8 mouse cellular contexts compared by ENCODE assay signal in the genomic region with DNA sequence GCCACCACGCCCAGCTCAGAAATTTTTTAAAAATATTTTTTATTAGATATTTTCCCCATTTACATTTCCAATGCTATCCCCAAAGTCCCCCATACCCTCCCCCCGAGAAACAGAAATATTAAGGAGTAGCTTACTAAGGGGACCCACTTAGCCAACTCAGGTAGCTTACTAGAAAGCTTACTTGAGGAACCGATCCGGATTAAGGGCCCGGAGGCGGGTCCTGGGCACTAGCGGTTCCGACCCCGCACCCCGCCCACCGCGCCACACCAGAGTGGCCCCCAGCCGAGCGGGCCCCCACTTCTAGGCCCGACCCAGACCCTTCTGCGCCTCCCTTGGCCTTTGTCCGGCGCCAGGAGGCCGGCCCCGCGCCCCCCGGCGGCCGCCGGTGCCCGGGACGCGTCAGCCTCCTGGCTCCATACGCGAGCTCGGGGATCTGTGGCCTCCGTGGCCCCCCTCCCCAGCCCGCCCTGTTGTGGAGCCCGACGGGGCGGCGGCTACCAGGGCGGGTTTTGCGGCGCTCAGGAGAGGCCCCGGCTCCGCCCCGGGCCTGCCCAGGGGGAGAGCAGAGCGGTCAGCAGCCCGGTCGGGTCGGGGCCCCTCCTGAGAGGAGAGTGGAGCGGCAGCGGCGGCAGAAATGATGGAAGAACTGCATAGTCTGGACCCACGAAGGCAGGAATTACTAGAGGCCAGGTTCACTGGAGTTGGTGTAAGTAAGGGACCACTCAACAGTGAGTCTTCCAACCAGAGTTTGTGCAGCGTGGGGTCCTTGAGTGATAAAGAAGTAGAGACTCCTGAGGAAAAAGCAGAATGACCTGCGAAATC. TPM values are rescaled to one million over a fixed set of nuclear protein-coding genes. Genes with fewer than 3 reads are reported as not detected.
A peak's percentile ranks its signal among the peaks of the same experiment; 100 is the strongest.
DNase-seq lines count a peak whose midpoint lies in the region; ATAC-seq and TF ChIP-seq lines count a peak whose summit lies in the region.
"Not testable (repeated sequence)": the region's sequence is repeated elsewhere in the genome, so short reads cannot be mapped to it uniquely, and the experiment has no call there.

No protein-coding gene starts in this region.

- H3K4me3 ChIP-seq in ES-E14 (ENCODE audit: insufficient read depth in 1 of 2, low read depth in 1 of 2, low read length in 2 of 2, poor library complexity in 1 of 2, severe bottlenecking in 1 of 2) = peak overlapping the region; percentile 54 to 85
- peak overlapping the region; percentile 46 for H3K4me3 ChIP-seq in embryonic facial prominence, embryonic 10.5 days
- 0 out of 2 replicates have a peak overlapping the region, but pooled peaks have one; percentile 12 for H3K4me3 ChIP-seq in hindbrain, embryonic 11.5 days (ENCODE audit: low read depth, low read length)
- H3K4me3 ChIP-seq in liver, embryonic 16.5 days (ENCODE audit: low read depth, low read length) = peak overlapping the region; percentile 19; the same call in 1 of the 2 replicates
- peak overlapping the region; percentile 23; the same call in 1 of the 2 replicates for H3K4me3 ChIP-seq in midbrain, embryonic 16.5 days (ENCODE audit: low read depth, low read length)
- peak overlapping the region; percentile 56 for H3K4me3 ChIP-seq in testis, adult 2 months (ENCODE audit: control insufficient read depth, low read depth, low read length)

- DNase-seq in ES-E14 (ENCODE audit: low read depth, low spot score); embryonic facial prominence, embryonic 10.5 days (ENCODE audit: low spot score): not testable (repeated sequence)
- DNase-seq in gastrocnemius, postnatal 10 days = peak; percentile 2
- peak; percentile 25 for DNase-seq in hindbrain, embryonic 11.5 days (ENCODE audit: low spot score)
- peak; percentile 3 for DNase-seq in kidney, postnatal 10 days

- not testable (repeated sequence) for H3K36me3 ChIP-seq in ES-E14 (ENCODE audit: control insufficient read depth, insufficient read depth, low read length, poor library complexity, severe bottlenecking); embryonic facial prominence, embryonic 10.5 days (replicated peaks); hindbrain, embryonic 11.5 days (ENCODE audit: control insufficient read depth, insufficient read depth, low read length); liver, embryonic 16.5 days (ENCODE audit: control insufficient read depth, insufficient read depth); midbrain, embryonic 16.5 days (ENCODE audit: control insufficient read depth, insufficient read depth, low read length); testis, adult 2 months (ENCODE audit: control insufficient read depth, insufficient read depth, low read length)

- WGBS in embryonic facial prominence, embryonic 10.5 days = 6% methylated on average over 30 of the region's 53 CpGs
- 13% methylated on average over 19 of the region's 53 CpGs for WGBS in hindbrain, embryonic 11.5 days
- WGBS in liver, embryonic 16.5 days (ENCODE audit: insufficient replicate concordance) = 7% methylated on average over 17 of the region's 53 CpGs
- 7% methylated on average over 20 of the region's 53 CpGs for WGBS in midbrain, embryonic 16.5 days

- H3K27ac ChIP-seq in ES-E14 (ENCODE audit: insufficient read depth, low read depth, low read length, poor library complexity, severe bottlenecking); embryonic facial prominence, embryonic 10.5 days (replicated peaks); hindbrain, embryonic 11.5 days (ENCODE audit: low read depth, low read length); liver, embryonic 16.5 days (ENCODE audit: low read length); midbrain, embryonic 16.5 days (ENCODE audit: low read length); testis, adult 2 months (ENCODE audit: control insufficient read depth, insufficient read depth, low read depth, low read length): not testable (repeated sequence)

- H3K4me2 ChIP-seq in hindbrain, embryonic 11.5 days (replicated peaks; ENCODE audit: low read depth, low read length) = peak overlapping the region; percentile 17; the same call in 1 of the 2 replicates
- H3K4me2 ChIP-seq in liver, embryonic 16.5 days (ENCODE audit: low read depth, low read length) = not testable (repeated sequence)
- H3K4me2 ChIP-seq in midbrain, embryonic 16.5 days (ENCODE audit: low read length) = peak overlapping the region; percentile 41

- H3K4me1 ChIP-seq in ES-E14 (ENCODE audit: control insufficient read depth in 2 of 2, insufficient read depth in 2 of 2, low read length in 2 of 2, poor library complexity in 1 of 2); embryonic facial prominence, embryonic 10.5 days; hindbrain, embryonic 11.5 days (replicated peaks; ENCODE audit: control insufficient read depth, insufficient read depth, low read length); liver, embryonic 16.5 days (ENCODE audit: control insufficient read depth, low read depth, low read length); midbrain, embryonic 16.5 days (ENCODE audit: control insufficient read depth, insufficient read depth, low read length); testis, adult 2 months (ENCODE audit: control insufficient read depth, insufficient read depth, low read length): not testable (repeated sequence)

- in situ Hi-C loops in ES-E14 (cut with MboI; ENCODE audit: low sequenced_read_pairs in 2 of 2, unreplicated experiment in 2 of 2) = not testable (repeated sequence)

- TF ChIP-seq POLR2A in testis, adult 2 months (IDR thresholded peaks at IDR 0.05; ENCODE audit: control insufficient read depth, low read depth, low read length) = not testable (repeated sequence)

- TF ChIP-seq CTCF in testis, adult 2 months (IDR thresholded peaks at IDR 0.05; ENCODE audit: control insufficient read depth, insufficient read depth, insufficient replicate concordance, low read depth, low read length) = not testable (repeated sequence)

- peak; percentile 97 for ATAC-seq in hindbrain, embryonic 11.5 days (ENCODE audit: low FRiP score)
- peak; percentile 85 for ATAC-seq in liver, embryonic 16.5 days (ENCODE audit: low read depth)
- peak; percentile 90 for ATAC-seq in midbrain, embryonic 16.5 days

- H3K9me3 ChIP-seq in ES-E14 (ENCODE audit: control insufficient read depth, insufficient read depth, low read depth, low read length); embryonic facial prominence, embryonic 10.5 days; hindbrain, embryonic 11.5 days (ENCODE audit: control insufficient read depth, low read length); liver, embryonic 16.5 days (replicated peaks; ENCODE audit: control insufficient read depth, low read length); midbrain, embryonic 16.5 days (replicated peaks; ENCODE audit: control insufficient read depth, low read length, poor library complexity, severe bottlenecking): not testable (repeated sequence)

- peak overlapping the region; percentile 60 for H3K9ac ChIP-seq in ES-E14 (ENCODE audit: insufficient read depth, low read depth, low read length, poor library complexity, severe bottlenecking)
- H3K9ac ChIP-seq in hindbrain, embryonic 11.5 days (ENCODE audit: low read depth, low read length); liver, embryonic 16.5 days (ENCODE audit: low read depth, low read length); midbrain, embryonic 16.5 days (ENCODE audit: low read depth, low read length): not testable (repeated sequence)

- not testable (repeated sequence) for H3K27me3 ChIP-seq in embryonic facial prominence, embryonic 10.5 days (replicated peaks; ENCODE audit: low read depth, poor library complexity, severe bottlenecking); hindbrain, embryonic 11.5 days (ENCODE audit: control insufficient read depth, insufficient read depth, low read length); liver, embryonic 16.5 days (ENCODE audit: control insufficient read depth, insufficient read depth, low read depth, low read length); midbrain, embryonic 16.5 days (ENCODE audit: control insufficient read depth, insufficient read depth, low read depth, low read length); testis, adult 2 months (ENCODE audit: control insufficient read depth, insufficient read depth, low read length)

RNA-seq across cellular contexts. Expression of gene Zfp993, which starts 7.0 kb away (rescaled TPM):
- total RNA-seq in ES-E14 (2012; rRNA removed) = 6.3 and 10.7 TPM in 2 replicates
- 3.5 and 3.6 TPM in 2 replicates for polyA plus RNA-seq in embryonic facial prominence, embryonic 10.5 days (2016; fragmentation: Nextera tagmentation; extraction: Ambion mirVana)
- 1 to 10 TPM; 4.1 to 4.4 TPM for total RNA-seq in gastrocnemius, postnatal 10 days (2021)
- polyA plus RNA-seq in hindbrain, embryonic 11.5 days (2014; fragmentation: Nextera tagmentation; extraction: Ambion mirVana) = 2.3 and 3.3 TPM in 2 replicates
- 0.73 and 1.3 TPM in 2 replicates for polyA plus RNA-seq in liver, embryonic 16.5 days (2015; fragmentation: Nextera tagmentation; extraction: Ambion mirVana)
- 1.8 and 2.7 TPM in 2 replicates for polyA plus RNA-seq in midbrain, embryonic 16.5 days (2015; fragmentation: Nextera tagmentation; extraction: Ambion mirVana)
- polyA plus RNA-seq in testis, adult 2 months (2012; rRNA removed) = 16.1 and 26.0 TPM in 2 replicates

Comparison
In these comparisons a context has a peak if more than half of its experiments do, and no peak if none do; other contexts are left out.
1. H3K4me3 ChIP-seq: peak in every context shown above with its lines; median percentile 70 in ES-E14; 56 in testis, adult 2 months; 46 in embryonic facial prominence, embryonic 10.5 days; 23 in midbrain, embryonic 16.5 days; 19 in liver, embryonic 16.5 days; 12 in hindbrain, embryonic 11.5 days.